Mouse (Mus musculus) limb, embryonic 13.5 days (tissue): Measurements from ENCODE around the gene Slc9a9. TPM values are rescaled to one million over a fixed set of nuclear protein-coding genes. Genes with fewer than 3 reads are reported as not detected.

Source experiments
- ATAC-seq: fragments of 200-750 bp; cut with Nextera tagmentation; 2 replicates; pipeline ENCODE4 v1.8.0; 2017; ENCODE audit warnings: low read depth, moderate number of reproducible peaks, moderate TSS enrichment; ENCODE audit not compliant: low FRiP score
- H3K27ac ChIP-seq: fragments of 300-500 bp; sonication (generic); 2 replicates; pipeline ENCODE4 v1.5.1; 2015; ENCODE audit warnings: inconsistent platforms, mild to moderate bottlenecking, moderate library complexity
- H3K27me3 ChIP-seq: fragments of 300-500 bp; sonication (generic); 2 replicates; pipeline ENCODE4 v1.6.1; 2015; ENCODE audit warnings: mild to moderate bottlenecking, inconsistent platforms
- H3K36me3 ChIP-seq: fragments of 300-500 bp; sonication (generic); 2 replicates; pipeline ENCODE4 v1.6.1; 2015; ENCODE audit warnings: inconsistent platforms, mild to moderate bottlenecking, moderate library complexity
- H3K4me1 ChIP-seq: fragments of 300-500 bp; sonication (generic); 2 replicates; pipeline ENCODE4 v1.6.1; 2015; ENCODE audit warnings: inconsistent platforms
- H3K4me2 ChIP-seq: fragments of 300-500 bp; sonication (generic); replicated peaks from 2 replicates; pipeline ENCODE4 v1.6.1; 2015; ENCODE audit warnings: inconsistent platforms, mild to moderate bottlenecking, moderate library complexity
- H3K4me3 ChIP-seq: fragments of 300-500 bp; sonication (generic); 2 replicates; pipeline ENCODE4 v1.5.1; 2015; ENCODE audit warnings: moderate library complexity, mild to moderate bottlenecking, inconsistent platforms
- H3K9ac ChIP-seq: fragments of 300-500 bp; sonication (generic); 2 replicates; pipeline ENCODE4 v1.6.1; 2015; ENCODE audit warnings: mild to moderate bottlenecking, inconsistent platforms
- H3K9me3 ChIP-seq: fragments of 300-500 bp; sonication (generic); 2 replicates; pipeline ENCODE4 v1.6.1; 2016; ENCODE audit warnings: inconsistent platforms
- WGBS: fragments of 180-500 bp; shearing (Covaris S2); methylation state at CpG from one replicate; pipeline ENCODE4 v1.1.7; 2015; 5-methylcytosine and 5-hydroxymethylcytosine counted together
- polyA plus RNA-seq: library from polyadenylated mRNA; unstranded; fragments of >200 nt; fragmentation: Nextera tagmentation; extraction: Ambion mirVana; gene quantifications from 2 replicates; pipeline ENCODE4 v1.2.1, GENCODE M21; 2015

Gene Slc9a9
- polyA plus RNA-seq, 1 experiment from 2014 or later = 3.6 TPM

DNA sequence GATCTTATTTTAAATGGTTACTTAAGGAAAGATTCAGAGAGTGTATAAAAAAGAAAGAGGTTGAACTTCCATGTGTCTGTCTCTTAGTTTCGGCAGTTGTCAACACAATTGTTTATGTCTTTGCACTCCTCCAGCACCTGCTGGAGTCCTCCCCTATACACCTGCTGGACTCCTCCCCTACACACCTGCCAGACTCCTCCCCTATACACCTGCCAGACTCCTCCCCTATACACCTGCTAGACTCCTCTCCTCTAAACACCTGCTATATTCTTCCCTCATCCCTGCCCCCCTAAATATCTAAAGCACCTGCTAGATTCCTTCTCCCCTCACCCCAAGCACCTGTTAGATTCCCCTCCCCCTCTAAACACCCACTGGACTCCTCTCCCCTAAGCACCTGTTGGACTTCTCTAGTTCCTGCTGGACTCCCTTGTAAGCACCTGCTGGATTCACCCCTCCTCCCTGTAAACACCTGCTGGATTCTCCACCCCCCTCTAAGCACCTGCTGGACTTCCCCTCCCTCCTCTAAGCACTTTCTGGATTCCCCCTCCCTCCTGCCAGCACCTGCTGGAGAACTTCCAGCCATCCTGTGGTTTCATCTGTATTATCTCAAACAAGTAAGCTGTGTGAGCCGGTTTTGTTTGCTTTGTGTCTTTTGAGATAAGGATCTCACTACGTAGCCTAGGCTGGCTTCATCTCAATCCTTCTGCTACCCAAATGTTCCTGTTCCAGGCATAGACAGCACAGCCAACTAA lies 10.1 kb upstream of the Slc9a9 start:
- Histone ChIP-seq H3K9me3 (no peaks in the 10 kb centered on the region), H3K27ac (no peak overlapping the region), H3K9ac (no peak overlapping the region), H3K27me3 (no peaks in the 10 kb centered on the region), H3K4me2 (no peak overlapping the region), H3K4me1 (no peaks in the 10 kb centered on the region), H3K4me3 (no peak overlapping the region), H3K36me3 (no peaks in the 10 kb centered on the region)
- no peak for ATAC-seq
- WGBS = 73% methylated on average over 3 of the region's 3 CpGs

DNA sequence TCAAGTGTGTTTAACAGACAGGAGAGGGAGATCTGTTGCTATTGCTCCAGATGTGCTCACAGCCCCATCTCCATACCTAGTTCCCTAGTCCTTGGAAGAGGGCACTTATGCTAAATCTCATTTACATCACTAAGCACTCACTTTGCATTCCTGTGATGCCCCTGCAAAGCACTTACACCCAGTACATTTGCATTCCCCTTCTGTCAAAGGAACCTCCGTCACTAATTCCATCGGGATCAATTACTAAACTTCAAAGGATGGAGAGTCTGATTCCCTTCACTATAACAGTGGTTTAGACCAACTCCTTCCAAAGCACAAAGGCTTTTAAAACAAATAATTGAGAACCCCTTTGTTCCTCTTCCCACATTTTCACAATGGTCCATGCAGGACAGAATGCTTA lies 7.9 kb upstream of the Slc9a9 start:
- Histone ChIP-seq H3K36me3 (no peaks in the 10 kb centered on the region), H3K4me3 (no peak overlapping the region), H3K27me3 (no peaks in the 10 kb centered on the region), H3K27ac (no peak overlapping the region), H3K9ac (no peak overlapping the region), H3K4me2 (no peak overlapping the region), H3K4me1 (no peaks in the 10 kb centered on the region), H3K9me3 (no peaks in the 10 kb centered on the region)
- ATAC-seq = no peak
- WGBS = 6% methylated on average over 2 of the region's 2 CpGs

DNA sequence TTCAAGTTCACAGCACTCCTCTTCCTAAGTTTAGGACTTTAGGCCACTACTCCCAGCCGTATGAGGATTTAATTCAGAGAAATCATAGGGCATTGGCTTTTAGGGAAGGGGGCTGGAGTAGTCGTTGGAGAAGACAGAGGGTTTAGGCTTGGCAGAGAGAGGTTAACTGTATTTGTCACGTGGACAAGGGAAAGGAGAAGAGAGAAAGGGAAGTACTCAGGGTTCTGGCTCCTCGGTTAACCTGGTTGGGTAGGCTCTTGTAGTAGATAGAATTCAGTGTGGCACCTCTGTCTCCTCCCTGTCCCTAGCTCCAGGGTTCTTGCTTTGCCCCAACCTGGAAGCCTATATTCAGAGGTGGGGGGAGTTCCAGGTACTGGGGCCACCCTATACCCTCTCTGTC lies 4.5 kb upstream of the Slc9a9 start:
- Histone ChIP-seq H3K27me3 (no peaks in the 10 kb centered on the region), H3K4me3 (no peak overlapping the region), H3K36me3 (no peaks in the 10 kb centered on the region), H3K27ac (no peak overlapping the region), H3K4me1 (peaks cover 5% of the 10 kb centered on the region), H3K4me2 (no peak overlapping the region), H3K9me3 (no peaks in the 10 kb centered on the region), H3K9ac (no peak overlapping the region)
- 81% methylated on average over 4 of the region's 4 CpGs for WGBS
- no peak for ATAC-seq

DNA sequence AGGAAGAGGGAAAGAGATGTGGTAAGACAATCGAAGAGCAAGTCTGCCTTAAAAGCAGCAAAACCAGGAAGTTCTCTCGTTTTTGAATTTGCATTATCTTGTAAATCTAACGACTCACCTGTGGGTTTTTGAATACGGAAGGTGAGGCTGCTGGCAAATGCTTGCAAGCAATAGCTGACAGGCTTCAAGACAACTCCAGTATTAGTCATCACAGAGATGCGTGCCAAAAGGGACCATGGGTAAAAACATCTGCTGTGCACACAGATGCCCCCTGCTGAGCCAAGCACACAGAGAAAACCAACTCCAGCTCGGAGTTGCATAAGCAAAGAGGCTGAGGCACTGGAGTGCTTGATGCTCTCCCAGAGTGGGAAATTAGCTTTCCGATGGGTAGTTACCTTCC lies 1.1 kb upstream of the Slc9a9 start:
- H3K27ac ChIP-seq = no peak overlapping the region
- no peak for ATAC-seq
- WGBS = 52% methylated on average over 7 of the region's 7 CpGs
- H3K4me1 ChIP-seq = peaks cover 8% of the 10 kb centered on the region
- H3K9ac ChIP-seq = no peak overlapping the region
- no peak overlapping the region for H3K4me3 ChIP-seq
- H3K4me2 ChIP-seq = no peak overlapping the region
- no peaks in the 10 kb centered on the region for H3K9me3 ChIP-seq
- H3K36me3 ChIP-seq = no peaks in the 10 kb centered on the region
- H3K27me3 ChIP-seq = 0 out of 2 replicates have a peak, but pooled peaks cover 7% of the 10 kb centered on the region

DNA sequence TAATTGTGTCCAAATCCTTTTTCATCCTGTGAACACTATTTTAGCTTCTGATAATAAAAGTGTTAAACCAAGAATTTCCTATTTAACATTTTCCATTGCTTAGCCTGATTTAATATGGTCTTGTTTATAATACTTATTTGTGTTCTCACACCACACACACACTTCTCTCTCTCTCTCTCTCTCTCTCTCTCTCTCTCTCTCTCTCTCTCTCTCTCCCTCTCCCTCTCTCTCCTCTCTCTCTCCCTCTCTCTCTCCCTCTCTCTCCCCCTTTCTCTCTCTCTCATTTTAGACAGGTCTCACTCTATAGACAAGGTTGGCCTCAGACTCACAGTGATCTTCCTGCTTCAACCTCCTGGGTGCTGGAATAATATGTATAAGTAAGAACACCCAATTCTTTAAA lies 995 bp downstream of the Slc9a9 start:
- Histone ChIP-seq H3K4me3 (no peak overlapping the region), H3K27ac (no peak overlapping the region), H3K4me1 (peaks cover 8% of the 10 kb centered on the region), H3K4me2 (peak overlapping the region; percentile 81), H3K9me3 (no peaks in the 10 kb centered on the region), H3K9ac (no peak overlapping the region), H3K36me3 (no peaks in the 10 kb centered on the region), H3K27me3 (0 out of 2 replicates have a peak, but pooled peaks cover 7% of the 10 kb centered on the region)
- no peak for ATAC-seq

DNA sequence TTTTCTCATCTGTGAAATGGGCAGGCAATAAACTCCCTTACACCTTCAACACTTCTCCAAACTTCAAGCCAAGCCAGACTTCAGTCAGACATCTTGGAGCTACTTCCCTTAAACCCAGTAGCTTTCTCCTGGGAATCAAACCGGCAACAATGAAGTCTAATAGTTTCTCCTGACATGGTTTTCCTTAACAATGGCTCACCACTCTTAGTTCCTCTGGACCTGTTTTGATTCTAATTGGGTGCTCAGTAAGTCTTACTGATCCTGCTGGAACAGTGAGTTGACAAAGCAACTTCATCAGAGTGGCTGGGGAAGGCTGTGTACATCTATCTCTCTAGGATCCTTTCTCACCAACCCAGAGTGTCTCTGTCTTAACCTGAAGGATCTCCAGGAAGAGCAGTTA lies 5.0 kb downstream of the Slc9a9 start:
- no peak overlapping the region for H3K27ac ChIP-seq
- H3K27me3 ChIP-seq = 0 out of 2 replicates have a peak, but pooled peaks cover 7% of the 10 kb centered on the region
- no peak for ATAC-seq
- no peaks in the 10 kb centered on the region for H3K36me3 ChIP-seq
- H3K4me1 ChIP-seq = peaks cover 5% of the 10 kb centered on the region
- no peak overlapping the region for H3K9ac ChIP-seq
- no peak overlapping the region for H3K4me2 ChIP-seq
- no peak overlapping the region for H3K4me3 ChIP-seq
- WGBS = 83% methylated on average over 1 of the region's 1 CpGs
- no peaks in the 10 kb centered on the region for H3K9me3 ChIP-seq

DNA sequence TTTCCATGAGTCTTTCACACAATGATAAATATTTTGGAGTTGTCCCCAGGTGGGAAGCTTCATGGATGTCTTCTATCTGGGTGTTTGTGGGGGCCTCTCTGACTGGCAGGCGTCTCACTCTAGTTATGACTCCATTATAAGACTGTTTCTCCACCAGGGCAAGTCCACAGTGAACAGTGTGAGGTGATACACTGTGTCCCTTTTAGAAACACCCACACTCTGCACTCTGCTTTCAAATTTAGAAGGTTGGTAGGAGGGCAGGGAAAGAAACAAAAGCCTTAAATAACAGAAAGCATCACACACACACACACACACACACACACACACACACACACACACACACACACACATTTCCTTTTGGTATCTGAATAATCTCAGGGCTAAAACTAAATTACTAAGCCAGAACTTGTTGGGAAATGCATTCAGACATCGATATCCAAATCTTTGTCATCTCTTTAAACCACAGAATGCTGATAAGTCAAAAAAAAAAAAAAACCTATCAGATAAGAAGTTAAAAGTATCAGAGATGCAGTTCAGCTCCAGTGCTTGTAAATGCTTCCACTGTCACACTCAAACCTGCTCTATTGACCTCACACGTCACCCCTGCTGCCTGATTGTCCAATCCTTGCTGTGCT lies 8.4 kb downstream of the Slc9a9 start:
- no peaks in the 10 kb centered on the region for H3K27me3 ChIP-seq
- H3K4me2 ChIP-seq = no peak overlapping the region
- H3K4me1 ChIP-seq = no peaks in the 10 kb centered on the region
- H3K9ac ChIP-seq = no peak overlapping the region
- H3K4me3 ChIP-seq = no peak overlapping the region
- no peak for ATAC-seq
- H3K36me3 ChIP-seq = no peaks in the 10 kb centered on the region
- WGBS = 77% methylated on average over 3 of the region's 3 CpGs
- H3K9me3 ChIP-seq = no peaks in the 10 kb centered on the region
- H3K27ac ChIP-seq = no peak overlapping the region

DNA sequence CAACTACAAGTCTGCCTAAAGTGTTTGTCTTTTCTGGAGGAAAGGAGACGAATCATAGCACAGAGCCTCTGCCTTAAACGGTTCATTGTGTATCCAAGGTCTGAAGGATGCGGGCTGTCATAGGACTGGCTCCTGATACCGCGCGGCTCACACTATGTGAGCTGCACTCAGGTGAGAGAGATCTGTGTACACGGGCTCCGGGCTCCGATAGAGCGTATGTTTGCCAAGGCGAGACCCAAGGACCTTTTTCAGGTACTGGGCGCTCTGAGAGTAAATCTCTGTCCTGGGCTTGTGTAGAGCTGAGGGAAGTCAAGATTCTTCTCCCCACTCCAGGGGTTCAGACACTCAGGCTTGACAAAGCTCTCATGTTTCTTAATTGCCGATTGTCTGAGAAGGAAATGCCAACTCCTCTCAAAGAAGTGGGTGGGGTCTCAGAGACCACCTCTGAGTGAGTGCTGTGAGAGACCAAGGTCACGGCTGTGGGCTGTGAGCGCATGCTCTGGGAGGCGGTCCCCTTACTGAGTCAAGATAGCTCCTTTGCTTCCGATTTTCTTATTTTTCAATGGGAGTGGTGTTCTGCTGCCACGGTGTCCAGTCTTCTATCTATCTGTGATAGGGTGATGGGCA lies 10.9 kb downstream of the Slc9a9 start:
- no peaks in the 10 kb centered on the region for H3K27me3 ChIP-seq
- H3K36me3 ChIP-seq = no peaks in the 10 kb centered on the region
- H3K27ac ChIP-seq = no peak overlapping the region
- ATAC-seq = no peak
- H3K9me3 ChIP-seq = no peaks in the 10 kb centered on the region
- H3K9ac ChIP-seq = no peak overlapping the region
- H3K4me3 ChIP-seq = no peak overlapping the region
- H3K4me1 ChIP-seq = no peaks in the 10 kb centered on the region
- H3K4me2 ChIP-seq = no peak overlapping the region
- WGBS = 85% methylated on average over 18 of the region's 18 CpGs

DNA sequence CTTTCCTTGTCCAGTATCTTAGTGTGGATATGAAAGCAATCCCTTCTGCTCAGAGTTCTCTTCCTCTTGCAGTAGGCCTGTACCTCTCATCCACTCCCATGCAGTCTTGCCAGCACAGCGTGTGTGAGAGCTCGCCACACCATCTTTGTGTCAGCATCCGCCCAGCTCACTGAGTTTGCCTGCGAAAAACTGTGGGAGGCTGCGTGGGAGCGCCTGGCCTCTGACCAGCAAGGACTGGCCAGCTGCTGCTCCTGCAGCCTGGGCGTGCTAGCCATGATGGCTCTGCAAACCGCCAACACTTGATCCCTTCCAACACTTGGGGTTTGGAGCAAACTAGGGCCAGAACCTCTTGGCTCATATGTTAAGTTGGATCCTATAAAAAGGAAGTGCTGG lies 11.4 kb downstream of the Slc9a9 start:
- no peak overlapping the region for H3K4me3 ChIP-seq
- H3K9me3 ChIP-seq = no peaks in the 10 kb centered on the region
- no peak overlapping the region for H3K4me2 ChIP-seq
- no peak for ATAC-seq
- 85% methylated on average over 8 of the region's 8 CpGs for WGBS
- no peaks in the 10 kb centered on the region for H3K4me1 ChIP-seq
- no peak overlapping the region for H3K27ac ChIP-seq
- H3K27me3 ChIP-seq = no peaks in the 10 kb centered on the region
- H3K36me3 ChIP-seq = no peaks in the 10 kb centered on the region
- H3K9ac ChIP-seq = no peak overlapping the region

DNA sequence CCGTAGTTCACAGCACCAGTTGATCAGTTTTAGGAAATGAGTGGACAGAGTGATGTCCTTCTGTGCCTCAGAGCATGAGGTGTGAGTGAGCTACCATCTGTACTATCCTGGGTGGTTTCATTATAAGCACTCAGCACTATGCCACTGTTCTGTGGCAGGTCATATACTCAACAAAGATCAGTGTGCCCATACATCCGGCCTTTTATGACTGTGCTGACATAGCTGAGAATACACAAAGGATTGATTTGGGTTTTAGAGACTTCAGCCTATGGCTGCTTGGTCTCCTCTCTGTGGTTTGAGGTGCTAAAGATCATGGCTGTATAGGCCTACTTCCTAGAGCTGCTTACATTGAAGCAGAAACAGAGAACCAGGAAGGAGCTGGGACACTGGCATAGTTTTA lies 12.6 kb downstream of the Slc9a9 start:
- Histone ChIP-seq H3K9ac (no peak overlapping the region), H3K36me3 (no peaks in the 10 kb centered on the region), H3K27ac (no peak overlapping the region), H3K4me3 (no peak overlapping the region), H3K27me3 (no peaks in the 10 kb centered on the region), H3K4me2 (no peak overlapping the region), H3K4me1 (no peaks in the 10 kb centered on the region), H3K9me3 (no peaks in the 10 kb centered on the region)
- ATAC-seq = no peak
- 86% methylated on average over 2 of the region's 2 CpGs for WGBS

DNA sequence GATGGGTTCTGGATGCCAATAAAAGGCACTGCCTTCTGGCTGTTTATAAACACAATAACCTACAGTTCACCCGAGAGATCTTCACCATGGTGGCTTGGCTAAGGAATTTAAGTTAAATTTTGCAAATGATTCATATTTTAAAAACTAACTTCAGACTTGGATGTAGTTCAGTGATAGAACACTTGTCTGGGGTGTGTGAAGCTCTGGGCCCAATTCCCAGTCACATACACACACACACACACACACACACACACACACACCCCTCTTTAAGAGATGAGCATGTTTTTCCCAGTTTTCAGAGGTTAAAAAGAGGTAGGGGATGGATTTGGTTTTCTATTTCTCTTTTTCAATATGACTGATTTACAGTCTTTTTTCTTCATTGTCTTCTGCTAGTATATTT lies 15.9 kb downstream of the Slc9a9 start:
- H3K4me3 ChIP-seq = no peak overlapping the region
- H3K4me1 ChIP-seq = no peaks in the 10 kb centered on the region
- H3K36me3 ChIP-seq = no peaks in the 10 kb centered on the region
- 84% methylated on average over 1 of the region's 1 CpGs for WGBS
- no peak overlapping the region for H3K4me2 ChIP-seq
- no peak overlapping the region for H3K9ac ChIP-seq
- ATAC-seq = no peak
- H3K9me3 ChIP-seq = no peaks in the 10 kb centered on the region
- H3K27ac ChIP-seq = no peak overlapping the region
- H3K27me3 ChIP-seq = no peaks in the 10 kb centered on the region

DNA sequence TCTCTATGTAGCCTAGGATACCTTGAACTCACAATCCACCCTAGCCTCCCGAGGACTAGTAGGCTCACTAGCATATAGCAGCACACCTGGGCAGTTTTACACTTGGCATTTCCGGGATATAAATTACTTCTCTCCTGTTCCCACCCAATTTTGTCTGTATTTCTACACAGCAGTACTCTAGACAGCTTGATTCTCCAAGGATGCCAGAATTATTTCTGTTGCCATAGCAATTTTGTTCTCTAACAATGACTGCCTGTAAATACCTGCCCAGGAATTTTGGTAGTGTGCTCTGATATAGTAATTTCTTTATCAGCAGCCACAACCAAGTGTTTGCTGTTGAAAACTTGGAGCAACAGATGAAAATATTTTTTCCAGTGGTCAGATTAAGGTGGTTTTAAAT lies 16.7 kb downstream of the Slc9a9 start:
- H3K4me2 ChIP-seq = no peak overlapping the region
- H3K4me1 ChIP-seq = peaks cover 2% of the 10 kb centered on the region; the same call in 1 of the 2 replicates
- no peak overlapping the region for H3K4me3 ChIP-seq
- no peaks in the 10 kb centered on the region for H3K36me3 ChIP-seq
- H3K9me3 ChIP-seq = no peaks in the 10 kb centered on the region
- WGBS = 72% methylated on average over 2 of the region's 2 CpGs
- no peak overlapping the region for H3K27ac ChIP-seq
- H3K9ac ChIP-seq = no peak overlapping the region
- no peak for ATAC-seq
- no peaks in the 10 kb centered on the region for H3K27me3 ChIP-seq
